Mouse (Mus musculus): Measurements from ENCODE around the gene Rnf128.

- no peak for TF ChIP-seq POLR2A (IDR thresholded peaks at IDR 0.05; ENCODE audit: control insufficient read depth, low read depth, low read length)
- TF ChIP-seq CTCF (IDR thresholded peaks at IDR 0.05; ENCODE audit: control insufficient read depth, insufficient read depth, insufficient replicate concordance, low read depth, low read length) = no peak
Measured at GRCm38 (mm10) chrX:139562255-139562924, 726 bp upstream of the Rnf128 start.

All from testis, adult 2 months (tissue).